Mouse (Mus musculus): ENCODE data around the gene Lefty2.

Gene Lefty2

GRCm38 (mm10) chr1:180892808-180893207, at the start of gene Lefty2:
Gene Lefty2, plus strand, starts transcription at chr1:180893108.
- DNase-seq (ENCODE audit: low read depth, low spot score) = no peak

GRCm38 (mm10) chr1:180848114-180848510, 44.8 kb upstream of the Lefty2 start:
- DNase-seq (ENCODE audit: low read depth, low spot score) = no peak

GRCm38 (mm10) chr1:180848511-180849241, 44.2 kb upstream of the Lefty2 start:
- DNase-seq (ENCODE audit: low read depth, low spot score) = no peak

- peak; percentile 37 for DNase-seq (ENCODE audit: low read depth, low spot score)
Observed at GRCm38 (mm10) chr1:180849701-180850301, 43.1 kb upstream of the Lefty2 start.

- peak; percentile 100 for DNase-seq (ENCODE audit: low read depth, low spot score)
Observed at GRCm38 (mm10) chr1:180850316-180851270, 42.3 kb upstream of the Lefty2 start, which contains the start of gene Sde2. Gene Sde2, plus strand, starts transcription at chr1:180851127.

- DNase-seq (ENCODE audit: low read depth, low spot score) = no peak
Observed at GRCm38 (mm10) chr1:180858763-180859162, 34.1 kb upstream of the Lefty2 start.

GRCm38 (mm10) chr1:180860030-180860429, 32.9 kb upstream of the Lefty2 start:
- DNase-seq (ENCODE audit: low read depth, low spot score) = no peak

- no peak for DNase-seq (ENCODE audit: low read depth, low spot score)
Observed at GRCm38 (mm10) chr1:180863606-180864005, 29.3 kb upstream of the Lefty2 start.

GRCm38 (mm10) chr1:180866001-180866400, 26.9 kb upstream of the Lefty2 start:
- DNase-seq (ENCODE audit: low read depth, low spot score) = no peak

GRCm38 (mm10) chr1:180870122-180870650, 22.7 kb upstream of the Lefty2 start:
- DNase-seq (ENCODE audit: low read depth, low spot score) = no peak

GRCm38 (mm10) chr1:180873861-180874484, 18.9 kb upstream of the Lefty2 start:
- DNase-seq (ENCODE audit: low read depth, low spot score) = no peak

GRCm38 (mm10) chr1:180874615-180875014, 18.3 kb upstream of the Lefty2 start:
- DNase-seq (ENCODE audit: low read depth, low spot score) = no peak

GRCm38 (mm10) chr1:180875126-180875525, 17.8 kb upstream of the Lefty2 start:
- no peak for DNase-seq (ENCODE audit: low read depth, low spot score)

GRCm38 (mm10) chr1:180877466-180877865, 15.4 kb upstream of the Lefty2 start:
- no peak for DNase-seq (ENCODE audit: low read depth, low spot score)

- DNase-seq (ENCODE audit: low read depth, low spot score) = no peak
Observed at GRCm38 (mm10) chr1:180881768-180882167, 11.1 kb upstream of the Lefty2 start.

GRCm38 (mm10) chr1:180883731-180884130, 9.2 kb upstream of the Lefty2 start:
- no peak for DNase-seq (ENCODE audit: low read depth, low spot score)

- no peak for DNase-seq (ENCODE audit: low read depth, low spot score)
Observed at GRCm38 (mm10) chr1:180884484-180884883, 8.4 kb upstream of the Lefty2 start.

- no peak for DNase-seq (ENCODE audit: low read depth, low spot score)
Observed at GRCm38 (mm10) chr1:180888556-180889042, 4.3 kb upstream of the Lefty2 start.

GRCm38 (mm10) chr1:180889172-180889571, 3.7 kb upstream of the Lefty2 start:
- DNase-seq (ENCODE audit: low read depth, low spot score) = no peak

- no peak for DNase-seq (ENCODE audit: low read depth, low spot score)
Observed at GRCm38 (mm10) chr1:180889841-180890240, 3.1 kb upstream of the Lefty2 start.

Data from retina, adult 2 months (tissue).